Mouse (Mus musculus) liver, embryonic 15.5 days (tissue): ENCODE results near the gene Pomgnt1. TPM values are rescaled to one million over a fixed set of nuclear protein-coding genes. Genes with fewer than 3 reads are reported as not detected.
A peak's percentile ranks its signal among the peaks of the same experiment; 100 is the strongest.

Source experiments
- ATAC-seq: fragments of 200-750 bp; cut with Nextera tagmentation; 2 replicates; pipeline ENCODE4 v1.8.0; 2017; ENCODE audit warnings: moderate number of reproducible peaks, mild to moderate bottlenecking, moderate library complexity; ENCODE audit not compliant: insufficient read depth
- H3K27ac ChIP-seq: fragments of 300-500 bp; sonication (generic); replicated peaks from 2 replicates; pipeline ENCODE4 v1.5.1; 2015; ENCODE audit warnings: mild to moderate bottlenecking, inconsistent platforms
- H3K27me3 ChIP-seq: fragments of 300-500 bp; sonication (generic); 2 replicates; pipeline ENCODE4 v1.6.1; 2015; ENCODE audit warnings: mild to moderate bottlenecking, inconsistent platforms
- H3K36me3 ChIP-seq: fragments of 300-500 bp; sonication (generic); replicated peaks from 2 replicates; pipeline ENCODE4 v1.6.1; 2015; ENCODE audit warnings: moderate library complexity, mild to moderate bottlenecking, inconsistent platforms
- H3K4me1 ChIP-seq: fragments of 300-500 bp; sonication (generic); replicated peaks from 2 replicates; pipeline ENCODE4 v1.6.1; 2015; ENCODE audit warnings: inconsistent platforms
- H3K4me2 ChIP-seq: fragments of 300-500 bp; sonication (generic); 2 replicates; pipeline ENCODE4 v1.6.1; 2015; ENCODE audit warnings: moderate library complexity, mild to moderate bottlenecking, inconsistent platforms
- H3K4me3 ChIP-seq: fragments of 300-500 bp; sonication (generic); replicated peaks from 2 replicates; pipeline ENCODE4 v1.5.1; 2015; ENCODE audit warnings: mild to moderate bottlenecking, inconsistent platforms
- H3K9ac ChIP-seq: fragments of 300-500 bp; sonication (generic); 2 replicates; pipeline ENCODE4 v1.6.1; 2015; ENCODE audit warnings: moderate library complexity, mild to moderate bottlenecking, inconsistent platforms
- H3K9me3 ChIP-seq: fragments of 300-500 bp; sonication (generic); replicated peaks from 2 replicates; pipeline ENCODE4 v1.6.1; 2016; ENCODE audit warnings: inconsistent platforms
- WGBS: fragments of 180-500 bp; shearing (Covaris S2); methylation state at CpG from one replicate; pipeline ENCODE4 v1.1.7; 2015; ENCODE audit warnings: mixed read lengths; ENCODE audit not compliant: insufficient replicate concordance; 5-methylcytosine and 5-hydroxymethylcytosine counted together
- polyA plus RNA-seq: library from polyadenylated mRNA; unstranded; fragments of >200 nt; fragmentation: Nextera tagmentation; extraction: Ambion mirVana; gene quantifications from 2 replicates; pipeline ENCODE4 v1.2.1, GENCODE M21; 2015

Gene Pomgnt1
- polyA plus RNA-seq = 11.5 and 12.4 TPM in 2 replicates

DNA sequence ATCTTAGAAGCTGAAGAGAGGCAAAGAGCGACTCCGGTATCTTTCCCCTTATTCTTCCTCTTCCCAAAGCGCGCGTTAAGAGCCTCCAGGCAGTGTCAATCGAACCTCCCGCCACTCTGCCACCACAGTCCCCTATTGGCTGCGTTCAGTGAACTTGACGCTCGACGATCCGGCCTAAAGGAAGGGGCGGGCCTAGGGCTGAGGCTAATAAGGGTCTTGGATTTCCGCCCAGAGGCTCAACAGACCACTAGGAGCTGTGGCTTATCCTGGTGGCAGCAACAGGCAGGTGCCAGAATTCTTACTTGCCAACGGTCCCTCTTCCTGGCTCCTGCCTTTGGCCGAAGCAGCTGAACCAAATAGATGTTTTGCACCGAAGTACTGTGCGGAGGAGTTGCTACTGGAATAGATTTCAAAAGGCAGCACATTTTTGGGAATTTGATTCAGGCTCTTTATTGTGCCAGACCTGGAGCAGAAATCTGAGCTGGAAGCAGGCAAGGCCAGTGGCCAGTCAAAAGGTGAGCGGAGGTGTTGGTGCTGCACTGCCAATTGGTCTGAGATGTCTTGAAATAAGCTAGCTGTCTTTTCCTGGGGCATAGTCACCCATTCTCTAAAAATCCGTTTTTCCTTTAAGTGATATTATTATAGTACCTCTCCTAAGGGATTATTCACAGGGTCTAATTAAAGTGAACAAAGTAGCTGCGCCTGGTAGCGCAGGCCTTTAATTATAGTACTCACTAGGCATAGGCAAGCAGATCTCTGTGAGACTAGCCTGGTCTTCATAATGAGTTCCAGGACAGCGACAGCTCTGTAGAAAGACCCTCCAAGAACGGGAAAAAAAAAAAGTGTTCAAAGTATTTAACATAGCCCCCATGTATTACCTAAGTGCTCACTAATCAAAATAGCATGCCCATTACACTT, at the start of gene Pomgnt1, which contains the start of gene Rad54l:
Gene Pomgnt1, plus strand, starts transcription at position 239 of the 918 bp plus-strand sequence.
Gene Rad54l, minus strand, starts transcription at position 89 of the 918 bp plus-strand sequence.
- peaks cover 45% of the 10 kb centered on the region for H3K4me1 ChIP-seq
- H3K27ac ChIP-seq = peak within 1 kb of the TSS; percentile 83
- H3K4me2 ChIP-seq = peak within 1 kb of the TSS; percentile 83
- 4% methylated on average over 24 of the region's 24 CpGs for WGBS
- no peaks in the 10 kb centered on the region for H3K27me3 ChIP-seq
- peak within 1 kb of the TSS; percentile 74 for H3K9ac ChIP-seq
- peak; percentile 95 for ATAC-seq
- peaks cover 16% of the 10 kb centered on the region for H3K36me3 ChIP-seq
- no peaks in the 10 kb centered on the region for H3K9me3 ChIP-seq
- peak within 1 kb of the TSS; percentile 77 for H3K4me3 ChIP-seq

- no peak for ATAC-seq
Measured at GRCm38 (mm10) chr4:116074145-116074675, 49.4 kb upstream of the Pomgnt1 start.

DNA sequence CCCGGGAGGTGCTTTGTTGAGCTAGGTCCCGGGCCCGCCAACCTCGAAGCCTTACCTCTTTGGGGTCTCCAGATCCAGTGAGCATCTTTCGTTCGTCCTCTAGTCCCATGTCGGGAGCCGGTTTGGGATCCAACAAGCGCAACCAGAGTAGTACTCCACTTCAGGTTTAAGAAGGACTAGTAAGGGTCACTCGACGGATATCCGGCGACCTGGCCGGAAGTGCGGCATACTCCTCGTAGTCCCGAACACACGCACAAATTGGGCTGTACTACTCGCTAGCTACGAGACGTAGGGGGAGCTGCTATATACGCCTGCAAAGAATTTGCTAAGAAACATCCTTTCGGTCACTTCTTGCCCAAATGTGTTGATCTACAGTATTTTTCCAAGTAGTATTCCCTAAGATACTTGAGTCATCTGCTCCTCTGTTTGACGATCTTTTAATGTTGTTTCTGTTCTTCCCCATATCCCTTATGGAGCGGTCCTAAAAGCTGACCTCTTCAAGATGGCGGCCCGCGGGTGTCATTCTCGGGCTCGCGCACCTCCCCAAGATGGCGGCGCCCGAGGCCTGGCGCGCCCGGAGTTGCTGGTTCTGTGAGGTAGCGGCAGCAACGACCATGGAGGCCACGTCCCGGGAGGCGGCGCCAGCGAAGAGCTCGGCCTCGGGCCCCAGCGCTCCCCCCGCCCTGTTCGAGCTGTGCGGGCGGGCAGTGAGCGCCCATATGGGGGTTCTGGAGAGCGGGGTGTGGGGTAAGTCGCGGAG, 48.6 kb upstream of the Pomgnt1 start, which contains the start of the genes Uqcrh and Lrrc41:
Gene Uqcrh, minus strand, starts transcription at position 211 of the 760 bp plus-strand sequence.
Gene Lrrc41, plus strand, starts transcription at position 409 of the 760 bp plus-strand sequence.
- Histone ChIP-seq H3K4me1 (peaks cover 39% of the 10 kb centered on the region), H3K9me3 (no peaks in the 10 kb centered on the region), H3K36me3 (peaks cover 18% of the 10 kb centered on the region), H3K4me2 (peak within 1 kb of the TSS; percentile 85), H3K27ac (peak within 1 kb of the TSS; percentile 95), H3K4me3 (peak within 1 kb of the TSS; percentile 82), H3K27me3 (no peaks in the 10 kb centered on the region), H3K9ac (peak within 1 kb of the TSS; percentile 92)
- ATAC-seq = peak; percentile 88
- under 1% methylated on average over 55 of the region's 55 CpGs for WGBS

More at GRCm38 (mm10) chr4:116074145-116074675, 49.4 kb upstream of the Pomgnt1 start:
- H3K4me1 ChIP-seq = peaks cover 39% of the 10 kb centered on the region
- peak overlapping the region; percentile 85 for H3K4me2 ChIP-seq
- peak overlapping the region; percentile 67 for H3K9ac ChIP-seq
- under 1% methylated on average over 8 of the region's 8 CpGs for WGBS
- peak overlapping the region; percentile 95 for H3K27ac ChIP-seq
- no peaks in the 10 kb centered on the region for H3K27me3 ChIP-seq
- H3K9me3 ChIP-seq = no peaks in the 10 kb centered on the region
- H3K4me3 ChIP-seq = peak overlapping the region; percentile 82
- H3K36me3 ChIP-seq = peaks cover 20% of the 10 kb centered on the region

DNA sequence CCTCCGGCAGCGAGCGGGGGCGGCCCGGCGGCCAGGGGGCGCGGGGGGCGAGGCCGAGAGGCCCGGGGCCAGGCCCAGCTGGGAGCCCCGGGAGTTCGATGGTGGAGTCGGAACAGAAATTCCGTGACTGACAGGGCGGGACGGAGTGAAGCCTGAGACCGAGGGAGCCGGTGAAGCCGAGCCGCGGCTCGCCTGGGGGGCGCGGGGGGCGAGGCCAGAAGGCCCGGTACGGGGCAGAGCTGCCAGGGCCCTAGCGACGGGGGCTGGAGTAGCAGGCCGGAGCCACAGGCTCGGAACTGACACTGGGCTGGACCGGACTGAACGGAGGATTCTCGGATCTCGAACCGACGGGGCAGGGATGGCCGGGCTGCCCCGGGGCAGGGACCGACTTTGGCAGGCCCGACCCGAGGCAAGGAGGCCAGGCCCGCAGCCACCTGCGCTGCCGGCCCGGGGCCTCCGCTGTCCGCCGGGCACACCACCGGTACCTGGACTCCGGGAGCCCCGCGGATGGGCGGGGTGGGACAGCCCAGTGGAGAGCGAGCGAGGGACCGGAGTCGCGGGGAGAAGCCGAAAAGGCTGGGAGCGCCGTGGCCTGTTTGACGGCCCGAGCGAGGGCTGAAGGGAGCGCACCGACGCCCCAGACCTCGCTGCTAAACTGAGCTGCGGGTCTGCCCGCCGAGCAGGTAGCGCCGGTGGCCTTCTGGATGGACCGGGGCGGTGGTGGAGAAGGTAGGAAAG, 47.8 kb upstream of the Pomgnt1 start:
- Histone ChIP-seq H3K4me3 (peak overlapping the region; percentile 82), H3K4me2 (peak overlapping the region; percentile 85), H3K9ac (peak overlapping the region; percentile 92), H3K9me3 (no peaks in the 10 kb centered on the region), H3K27me3 (no peaks in the 10 kb centered on the region), H3K4me1 (peaks cover 39% of the 10 kb centered on the region), H3K36me3 (peaks cover 16% of the 10 kb centered on the region), H3K27ac (peak overlapping the region; percentile 95)
- WGBS = under 1% methylated on average over 76 of the region's 77 CpGs
- ATAC-seq = peak; percentile 52

DNA sequence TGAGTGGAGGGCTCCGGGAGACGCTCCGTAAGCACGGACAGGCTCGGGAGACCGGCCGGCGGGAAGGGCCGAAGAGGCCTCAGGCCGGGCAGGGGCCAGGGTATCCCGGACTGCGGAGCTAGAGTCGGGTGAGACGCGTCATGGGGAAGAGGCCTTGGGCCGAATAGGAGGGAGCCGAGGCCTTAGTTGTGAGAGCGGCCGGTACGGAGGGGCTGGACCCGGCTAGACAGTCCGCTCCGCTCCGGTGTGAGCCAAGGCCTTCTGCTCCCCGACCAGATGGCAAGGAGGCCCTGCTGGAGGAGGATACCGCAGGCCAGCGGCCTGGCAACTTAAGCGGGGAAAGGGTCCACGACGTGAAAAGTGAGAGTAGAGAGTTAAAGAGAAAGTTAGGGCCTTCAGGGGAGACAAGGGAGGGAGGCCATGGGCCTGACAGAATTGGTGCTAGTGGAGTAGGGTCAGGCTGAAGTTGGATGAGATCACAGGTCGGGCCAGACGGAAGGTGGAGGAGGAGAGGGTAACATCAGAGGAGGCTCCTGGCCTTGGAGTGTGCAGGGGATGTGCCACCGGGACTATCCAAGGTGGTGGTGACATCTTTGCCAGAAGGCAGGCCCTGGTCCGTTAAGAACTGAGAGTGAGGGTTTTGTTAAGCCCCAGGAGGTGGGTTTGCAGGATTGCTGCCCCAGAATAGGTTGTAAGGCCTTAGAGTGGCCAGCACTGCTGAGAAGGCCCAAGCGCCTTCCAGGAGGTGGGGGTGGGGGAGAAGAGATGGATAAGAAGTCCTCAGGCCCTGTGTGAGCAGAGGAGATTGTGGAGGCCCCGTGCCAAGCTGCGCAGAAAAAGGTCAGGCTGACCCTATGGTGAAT, 47.0 kb upstream of the Pomgnt1 start:
- peaks cover 24% of the 10 kb centered on the region for H3K36me3 ChIP-seq
- no peaks in the 10 kb centered on the region for H3K27me3 ChIP-seq
- H3K4me1 ChIP-seq = peaks cover 39% of the 10 kb centered on the region
- peak overlapping the region; percentile 82 for H3K4me3 ChIP-seq
- H3K9ac ChIP-seq = peak overlapping the region; percentile 92
- ATAC-seq = peak; percentile 22
- 1% methylated on average over 37 of the region's 37 CpGs for WGBS
- H3K4me2 ChIP-seq = peak overlapping the region; percentile 85
- peak overlapping the region; percentile 95 for H3K27ac ChIP-seq
- no peaks in the 10 kb centered on the region for H3K9me3 ChIP-seq

- Histone ChIP-seq H3K4me1 (peaks cover 34% of the 10 kb centered on the region), H3K4me3 (peak overlapping the region; percentile 82), H3K27me3 (no peaks in the 10 kb centered on the region), H3K27ac (peak overlapping the region; percentile 95), H3K36me3 (peaks cover 28% of the 10 kb centered on the region), H3K9ac (peak overlapping the region; percentile 92), H3K9me3 (no peaks in the 10 kb centered on the region), H3K4me2 (peak overlapping the region; percentile 85)
- no peak for ATAC-seq
- 36% methylated on average over 3 of the region's 3 CpGs for WGBS
Measured at GRCm38 (mm10) chr4:116077240-116078095, 46.2 kb upstream of the Pomgnt1 start.

GRCm38 (mm10) chr4:116088510-116089249, 35.0 kb upstream of the Pomgnt1 start:
- WGBS = 87% methylated on average over 23 of the region's 23 CpGs
- Histone ChIP-seq H3K4me1 (no peaks in the 10 kb centered on the region), H3K36me3 (peaks cover 78% of the 10 kb centered on the region), H3K9me3 (no peaks in the 10 kb centered on the region), H3K27me3 (no peaks in the 10 kb centered on the region), H3K27ac (no peak overlapping the region), H3K4me3 (no peak overlapping the region), H3K4me2 (no peak overlapping the region), H3K9ac (no peak overlapping the region)
- no peak for ATAC-seq

DNA sequence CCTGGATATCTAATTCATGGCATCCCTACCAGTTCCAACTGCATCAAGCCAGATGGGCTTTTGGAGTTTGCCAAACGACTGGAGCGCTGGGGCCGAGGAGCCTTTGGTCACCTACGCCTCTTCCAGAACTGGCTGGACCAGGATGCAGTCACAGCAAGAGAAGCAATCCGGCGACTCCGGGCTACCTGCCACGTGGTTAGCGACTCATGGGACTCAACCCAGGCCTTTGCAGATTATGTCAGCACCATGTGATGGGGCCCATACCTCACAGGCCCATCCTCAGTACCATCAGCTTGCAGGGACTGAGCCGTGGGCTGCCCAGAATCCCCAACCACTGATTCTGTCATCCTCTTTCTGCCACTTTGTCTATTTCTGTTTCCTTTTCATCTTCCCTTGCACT, 27.3 kb upstream of the Pomgnt1 start:
- no peaks in the 10 kb centered on the region for H3K27me3 ChIP-seq
- peaks cover 98% of the 10 kb centered on the region for H3K36me3 ChIP-seq
- H3K9me3 ChIP-seq = no peaks in the 10 kb centered on the region
- H3K9ac ChIP-seq = no peak overlapping the region
- WGBS = 82% methylated on average over 10 of the region's 10 CpGs
- no peak overlapping the region for H3K4me2 ChIP-seq
- H3K27ac ChIP-seq = no peak overlapping the region
- no peak for ATAC-seq
- peaks cover 17% of the 10 kb centered on the region for H3K4me1 ChIP-seq
- H3K4me3 ChIP-seq = no peak overlapping the region
